Mouse (Mus musculus) lung, embryonic 16.5 days (tissue): ENCODE data around the gene Gm17490. TPM values are rescaled to one million over a fixed set of nuclear protein-coding genes. Genes with fewer than 3 reads are reported as not detected.
A peak's percentile ranks its signal among the peaks of the same experiment; 100 is the strongest.

Source experiments
- ATAC-seq: fragments of 200-750 bp; cut with Nextera tagmentation; 2 replicates; pipeline ENCODE4 v1.8.0; 2017; ENCODE audit warnings: low read depth, mild to moderate bottlenecking, moderate library complexity
- H3K27ac ChIP-seq: fragments of 300-500 bp; sonication (generic); 2 replicates; pipeline ENCODE4 v1.5.1; 2014; ENCODE audit warnings: mild to moderate bottlenecking, control low read depth, low read length
- H3K27me3 ChIP-seq: fragments of 300-500 bp; sonication (generic); 2 replicates; pipeline ENCODE4 v1.6.1; 2014; ENCODE audit warnings: low read depth, low read length, mixed read lengths; ENCODE audit not compliant: control insufficient read depth, insufficient read depth
- H3K36me3 ChIP-seq: fragments of 300-500 bp; sonication (generic); 2 replicates; pipeline ENCODE4 v1.6.1; 2014; ENCODE audit warnings: low read length; ENCODE audit not compliant: control insufficient read depth, insufficient read depth
- H3K4me1 ChIP-seq: fragments of 300-500 bp; sonication (generic); replicated peaks from 2 replicates; pipeline ENCODE4 v1.6.1; 2014; ENCODE audit warnings: low read length, mixed read lengths; ENCODE audit not compliant: control insufficient read depth, insufficient read depth
- H3K4me2 ChIP-seq: fragments of 300-500 bp; sonication (generic); 2 replicates; pipeline ENCODE4 v1.6.1; 2014; ENCODE audit warnings: low read depth, low read length, control low read depth
- H3K4me3 ChIP-seq: fragments of 300-500 bp; sonication (generic); 2 replicates; pipeline ENCODE4 v1.5.1; 2014; ENCODE audit warnings: mild to moderate bottlenecking, low read length, control low read depth
- H3K9ac ChIP-seq: fragments of 300-500 bp; sonication (generic); 2 replicates; pipeline ENCODE4 v1.6.1; 2014; ENCODE audit warnings: low read length, control low read depth
- H3K9me3 ChIP-seq: fragments of 300-500 bp; sonication (generic); 2 replicates; pipeline ENCODE4 v1.6.1; 2016; ENCODE audit warnings: low read length; ENCODE audit not compliant: control insufficient read depth
- WGBS: fragments of 180-500 bp; shearing (Covaris S2); extraction: QIAGEN DNeasy Blood & Tissue Kit; methylation state at CpG from one replicate; pipeline ENCODE4 v1.1.7; 2014; 5-methylcytosine and 5-hydroxymethylcytosine counted together
- polyA plus RNA-seq: library from polyadenylated mRNA; unstranded; fragments of >200 nt; fragmentation: Nextera tagmentation; extraction: Ambion mirVana; gene quantifications from 2 replicates; pipeline ENCODE4 v1.2.1, GENCODE M21; 2015

The Gm17490 gene
- polyA plus RNA-seq = not detected in 2 replicates

DNA sequence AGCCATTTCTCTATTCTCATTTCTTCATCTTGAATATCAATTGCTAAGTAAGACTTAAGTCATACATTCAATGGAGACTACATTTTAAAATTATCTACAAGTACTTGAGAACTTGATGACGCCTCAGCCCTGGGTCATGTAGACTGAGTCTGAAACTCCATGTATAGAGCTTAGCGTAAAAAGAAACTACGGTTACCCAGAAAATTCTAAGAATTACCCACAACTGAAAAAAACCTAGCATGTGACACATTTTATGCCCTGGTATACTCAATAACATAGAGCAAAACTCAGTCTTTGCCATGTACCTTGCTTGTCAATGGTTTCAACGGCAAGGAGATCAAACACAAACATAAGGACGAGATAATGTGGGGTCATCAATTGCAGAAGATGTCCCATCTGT, at the start of gene Gm17490:
TSS of gene Gm17490 (minus strand) at position 375 of the 400 bp plus-strand sequence.
- H3K36me3 ChIP-seq = no peaks in the 10 kb centered on the region
- no peak within 1 kb of the TSS for H3K27ac ChIP-seq
- WGBS = 86% methylated on average over 5 of the region's 5 CpGs
- no peaks in the 10 kb centered on the region for H3K4me1 ChIP-seq
- no peaks in the 10 kb centered on the region for H3K27me3 ChIP-seq
- no peak within 1 kb of the TSS for H3K9ac ChIP-seq
- no peak for ATAC-seq
- H3K9me3 ChIP-seq = no peaks in the 10 kb centered on the region
- H3K4me3 ChIP-seq = no peak within 1 kb of the TSS
- no peak within 1 kb of the TSS for H3K4me2 ChIP-seq

DNA sequence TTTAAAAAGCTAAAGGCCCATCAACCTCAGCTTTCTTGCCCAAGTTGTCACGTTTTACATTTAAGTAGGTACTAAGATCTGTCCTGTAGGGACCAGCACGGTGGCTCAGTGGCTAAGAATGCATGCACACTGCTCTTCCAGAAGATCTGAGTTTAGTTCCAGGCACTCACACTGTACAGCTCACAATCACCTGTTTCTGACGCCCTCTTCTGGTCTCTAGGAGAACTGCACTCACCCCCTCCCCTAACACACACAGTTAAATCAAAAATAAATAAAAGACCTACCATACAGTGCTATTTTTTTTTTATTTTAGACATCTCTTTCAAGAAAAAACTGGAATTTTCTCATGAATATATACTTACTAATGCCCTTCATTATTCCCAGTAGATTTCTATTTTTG, 46.1 kb upstream of the Gm17490 start:
- Histone ChIP-seq H3K4me1 (no peaks in the 10 kb centered on the region), H3K9ac (no peak overlapping the region), H3K36me3 (no peaks in the 10 kb centered on the region), H3K27me3 (no peaks in the 10 kb centered on the region), H3K4me3 (no peak overlapping the region), H3K27ac (no peak overlapping the region), H3K9me3 (peaks cover 6% of the 10 kb centered on the region), H3K4me2 (no peak overlapping the region)
- 20% methylated on average over 3 of the region's 3 CpGs for WGBS
- no peak for ATAC-seq

DNA sequence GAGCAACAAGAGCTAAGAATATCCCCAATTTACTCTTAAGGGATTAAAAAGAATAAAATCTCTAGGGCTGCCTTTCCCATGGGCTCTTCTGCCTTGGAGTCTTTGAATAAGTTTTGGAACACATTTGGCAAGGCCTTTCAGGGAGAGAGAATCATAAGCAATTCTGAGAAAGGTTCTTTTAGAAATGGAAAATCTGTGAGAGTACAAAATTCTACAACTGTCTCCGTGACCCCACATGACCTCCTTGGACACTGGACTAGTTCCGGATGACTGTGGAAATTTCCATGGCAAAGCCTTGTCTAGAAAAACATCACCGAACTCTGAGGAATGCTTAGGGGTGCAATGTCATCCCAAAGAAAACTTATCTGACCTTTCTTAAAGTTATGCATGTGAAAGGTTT, 39.3 kb upstream of the Gm17490 start:
- no peak for ATAC-seq
- Histone ChIP-seq H3K9ac (no peak overlapping the region), H3K4me1 (no peaks in the 10 kb centered on the region), H3K9me3 (no peaks in the 10 kb centered on the region), H3K4me3 (no peak overlapping the region), H3K4me2 (no peak overlapping the region), H3K27me3 (no peaks in the 10 kb centered on the region), H3K36me3 (no peaks in the 10 kb centered on the region), H3K27ac (no peak overlapping the region)
- 89% methylated on average over 3 of the region's 3 CpGs for WGBS

DNA sequence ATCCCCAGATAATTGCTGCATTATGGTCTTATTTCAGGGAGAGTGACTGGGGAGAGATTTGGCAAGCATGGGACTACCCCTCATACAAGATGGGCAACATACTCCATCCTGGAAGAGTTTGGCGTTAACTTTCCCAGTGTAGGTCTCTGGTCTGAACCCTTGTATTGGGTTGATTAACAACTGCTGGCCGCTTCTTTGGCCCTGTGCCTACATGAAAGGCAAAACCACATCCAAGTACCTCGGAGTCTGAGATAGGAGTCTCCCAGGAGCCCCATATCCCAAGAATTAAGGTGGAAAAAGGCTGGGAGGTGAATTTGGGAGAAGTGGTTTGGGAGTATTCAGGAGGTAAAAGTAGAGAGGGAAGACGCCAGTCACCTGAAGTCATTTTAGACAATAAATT, 38.7 kb upstream of the Gm17490 start:
- 78% methylated on average over 4 of the region's 4 CpGs for WGBS
- Histone ChIP-seq H3K27me3 (no peaks in the 10 kb centered on the region), H3K27ac (no peak overlapping the region), H3K4me1 (no peaks in the 10 kb centered on the region), H3K9ac (no peak overlapping the region), H3K4me3 (no peak overlapping the region), H3K9me3 (no peaks in the 10 kb centered on the region), H3K36me3 (no peaks in the 10 kb centered on the region), H3K4me2 (no peak overlapping the region)
- no peak for ATAC-seq

DNA sequence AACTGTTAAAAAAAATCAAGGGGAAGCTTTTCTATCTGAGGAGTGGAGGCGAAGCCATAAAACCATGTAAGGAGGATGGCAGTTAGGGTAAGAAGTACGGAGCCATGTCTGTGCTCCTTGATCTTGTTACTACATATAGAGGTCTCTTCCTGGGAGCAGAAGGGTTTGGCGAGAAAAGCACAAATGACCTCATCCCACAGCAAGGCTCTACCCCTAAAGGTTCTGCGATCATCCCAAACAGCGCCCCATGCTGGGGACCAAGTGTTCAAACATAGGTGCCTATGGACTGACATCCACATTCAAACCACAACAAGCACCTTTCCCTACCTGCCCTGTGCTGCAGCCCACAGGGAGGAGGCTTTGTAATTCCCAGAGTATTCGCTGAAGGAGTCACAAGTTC, 38.3 kb upstream of the Gm17490 start:
- peak overlapping the region; percentile 47 for H3K4me2 ChIP-seq
- no peak overlapping the region for H3K27ac ChIP-seq
- no peaks in the 10 kb centered on the region for H3K27me3 ChIP-seq
- 48% methylated on average over 6 of the region's 6 CpGs for WGBS
- peak overlapping the region; percentile 24 for H3K4me3 ChIP-seq
- no peaks in the 10 kb centered on the region for H3K4me1 ChIP-seq
- H3K9me3 ChIP-seq = no peaks in the 10 kb centered on the region
- ATAC-seq = no peak
- no peaks in the 10 kb centered on the region for H3K36me3 ChIP-seq
- H3K9ac ChIP-seq = no peak overlapping the region

DNA sequence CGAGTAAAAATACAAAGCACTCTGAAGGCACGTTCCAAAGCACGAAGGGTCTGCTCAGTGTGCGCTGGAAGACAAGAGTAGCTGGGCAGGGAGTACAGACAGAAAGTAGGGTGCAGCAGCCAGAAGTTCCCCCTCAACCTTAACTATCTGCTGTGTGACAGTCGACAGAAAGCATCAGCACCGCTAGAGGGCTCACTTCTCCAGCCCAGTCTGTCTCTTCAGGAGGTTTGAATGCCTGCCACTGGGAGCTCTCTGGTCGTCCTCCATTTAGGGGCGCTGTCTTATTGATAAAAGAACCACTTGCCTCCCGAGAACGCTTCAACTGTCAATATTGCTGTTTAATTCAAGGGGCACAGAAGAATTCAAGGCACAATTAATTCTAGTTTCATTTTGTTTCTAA, 37.9 kb upstream of the Gm17490 start:
- Histone ChIP-seq H3K36me3 (no peaks in the 10 kb centered on the region), H3K9me3 (no peaks in the 10 kb centered on the region), H3K4me1 (no peaks in the 10 kb centered on the region), H3K9ac (no peak overlapping the region), H3K4me3 (peak overlapping the region; percentile 24), H3K27ac (no peak overlapping the region), H3K27me3 (no peaks in the 10 kb centered on the region), H3K4me2 (peak overlapping the region; percentile 47)
- 3% methylated on average over 10 of the region's 10 CpGs for WGBS
- ATAC-seq = peak; percentile 84

DNA sequence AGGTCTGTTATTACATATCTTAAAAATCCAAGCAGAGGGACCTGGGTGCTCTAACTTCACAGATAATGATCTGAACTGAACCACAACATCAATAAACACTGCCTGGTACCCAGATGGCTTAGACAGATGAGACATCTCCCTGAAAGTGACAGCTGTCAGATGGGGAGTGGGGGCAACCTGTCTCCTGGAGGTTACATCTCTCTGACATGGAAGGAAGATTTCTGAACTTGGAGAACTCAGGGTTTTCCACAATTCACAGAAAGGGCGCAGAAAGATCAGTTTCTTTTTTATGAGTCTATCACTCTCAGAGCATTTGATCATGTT, 36.8 kb upstream of the Gm17490 start:
- H3K27ac ChIP-seq = no peak overlapping the region
- H3K4me1 ChIP-seq = no peaks in the 10 kb centered on the region
- H3K27me3 ChIP-seq = no peaks in the 10 kb centered on the region
- ATAC-seq = no peak
- no peaks in the 10 kb centered on the region for H3K36me3 ChIP-seq
- H3K9ac ChIP-seq = no peak overlapping the region
- no peak overlapping the region for H3K4me2 ChIP-seq
- WGBS = 100% methylated on average over 1 of the region's 1 CpGs
- H3K9me3 ChIP-seq = no peaks in the 10 kb centered on the region
- no peak overlapping the region for H3K4me3 ChIP-seq

DNA sequence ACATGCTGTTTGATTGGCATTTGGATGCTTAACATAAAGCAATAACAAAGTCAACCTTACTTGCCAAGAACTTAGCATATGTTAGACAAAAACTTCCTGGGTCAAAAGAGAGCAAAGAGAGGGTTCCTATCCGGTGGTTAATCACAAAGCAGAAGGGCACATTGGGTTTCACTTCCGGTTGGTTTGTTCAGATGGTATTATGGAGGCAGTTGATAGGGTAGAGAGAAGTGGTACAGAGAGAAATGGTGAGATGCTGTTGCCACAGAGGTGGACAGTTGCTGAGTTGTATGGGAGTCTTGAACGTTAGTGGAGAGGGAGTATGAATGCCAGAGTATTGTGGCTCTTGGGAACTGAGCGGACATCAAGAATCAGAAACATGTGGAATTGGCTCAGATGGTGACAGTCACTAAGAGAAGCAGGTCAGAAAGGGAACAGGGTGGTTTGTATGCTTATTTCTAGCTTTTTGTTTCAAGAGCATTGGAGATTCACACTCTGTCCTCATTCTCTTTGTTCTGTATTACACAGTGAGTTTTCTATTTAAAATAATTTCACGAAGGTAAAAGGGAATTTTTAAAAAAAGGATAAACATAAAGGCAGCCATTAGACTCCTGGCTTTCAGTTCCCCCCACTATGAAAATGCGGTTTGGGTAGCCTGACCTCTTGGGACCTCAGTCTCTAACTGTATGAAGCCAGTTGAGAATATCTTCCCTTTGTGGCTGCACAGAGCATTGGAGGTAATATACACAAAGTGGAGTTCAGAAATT, 36.3 kb upstream of the Gm17490 start:
- no peaks in the 10 kb centered on the region for H3K36me3 ChIP-seq
- no peak overlapping the region for H3K9ac ChIP-seq
- no peak overlapping the region for H3K27ac ChIP-seq
- ATAC-seq = no peak
- H3K4me1 ChIP-seq = no peaks in the 10 kb centered on the region
- H3K4me3 ChIP-seq = no peak overlapping the region
- 74% methylated on average over 6 of the region's 6 CpGs for WGBS
- no peaks in the 10 kb centered on the region for H3K27me3 ChIP-seq
- H3K4me2 ChIP-seq = no peak overlapping the region
- H3K9me3 ChIP-seq = no peaks in the 10 kb centered on the region

DNA sequence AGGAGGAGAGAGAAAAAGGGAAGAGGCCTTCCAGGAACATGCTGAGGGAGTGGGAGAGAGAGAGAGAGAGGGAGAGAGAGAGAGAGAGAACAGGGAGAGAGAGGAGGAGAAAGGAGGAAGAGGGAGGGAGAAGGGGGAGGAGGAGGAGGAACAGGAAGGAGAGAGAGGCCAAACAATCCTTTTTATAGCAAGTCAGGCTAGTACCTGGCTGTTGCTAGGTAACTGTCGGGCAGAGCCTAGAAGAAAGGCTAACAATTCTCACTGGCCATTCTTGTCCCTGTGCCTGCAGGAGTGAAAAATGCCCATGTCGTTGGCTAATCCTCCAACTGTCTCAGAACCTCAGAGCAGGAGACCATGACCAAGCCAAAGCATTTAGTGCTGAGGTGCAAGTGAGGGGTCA, 33.2 kb upstream of the Gm17490 start:
- no peak for ATAC-seq
- Histone ChIP-seq H3K4me3 (no peak overlapping the region), H3K4me1 (no peaks in the 10 kb centered on the region), H3K9me3 (no peaks in the 10 kb centered on the region), H3K36me3 (no peaks in the 10 kb centered on the region), H3K4me2 (no peak overlapping the region), H3K27ac (no peak overlapping the region), H3K27me3 (no peaks in the 10 kb centered on the region), H3K9ac (no peak overlapping the region)
- WGBS = 24% methylated on average over 2 of the region's 2 CpGs

DNA sequence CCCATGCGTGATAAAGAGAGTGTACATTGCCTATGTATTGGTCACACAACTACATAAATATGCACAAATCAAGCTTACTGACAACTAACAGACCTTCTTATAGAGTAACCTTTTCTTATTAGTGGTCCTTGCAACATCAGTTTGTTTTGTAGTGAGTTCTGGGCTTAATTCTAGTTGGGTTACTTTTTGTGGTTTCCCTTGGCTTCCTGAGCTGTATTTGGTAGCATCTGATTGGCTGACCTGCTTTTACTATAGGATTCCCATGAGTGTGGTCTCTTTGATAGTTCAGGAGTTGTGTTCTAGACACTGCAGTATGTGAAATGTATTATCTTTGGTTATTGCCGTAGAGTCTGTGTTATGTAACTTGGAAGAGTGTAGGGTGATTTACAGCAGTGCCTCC, 31.5 kb upstream of the Gm17490 start:
- Histone ChIP-seq H3K4me1 (no peaks in the 10 kb centered on the region), H3K36me3 (no peaks in the 10 kb centered on the region), H3K9me3 (no peaks in the 10 kb centered on the region), H3K4me2 (no peak overlapping the region), H3K27me3 (no peaks in the 10 kb centered on the region), H3K4me3 (no peak overlapping the region), H3K27ac (no peak overlapping the region), H3K9ac (no peak overlapping the region)
- ATAC-seq = no peak
- 77% methylated on average over 2 of the region's 2 CpGs for WGBS
